Mouse (Mus musculus) adrenal gland, adult 2 months (tissue): ENCODE data around the gene Sympk. TPM values are rescaled to one million over a fixed set of nuclear protein-coding genes. Genes with fewer than 3 reads are reported as not detected.

ENCODE experiments used
- microRNA-seq, 2 experiments: library from miRNA; unstranded; fragments of <30 nt; microRNA quantifications; one replicate each; pipeline ENCODE4 v1.2.0; 2021
- polyA plus RNA-seq: library from polyadenylated mRNA; depleted of rRNA; stranded (reverse); fragments of >200 nt; gene quantifications from 2 replicates; pipeline ENCODE4 v1.2.3, GENCODE M21; 2012; rRNA removed
- total RNA-seq, 2 experiments: library from RNA; stranded (reverse); gene quantifications; 2 replicates each; pipeline ENCODE4 v1.2.3; 2021

Gene Sympk
- total and polyA plus RNA-seq, 3 experiments: 94.4 to 159 (median 103) TPM

Small RNA genes within 50 kb of the gene (microRNA-seq; reads per million reads assigned to microRNA genes)
- 0.83 to 2.2 reads per million in 2 experiments for gene Mir3100

Other genes starting within 250 kb of the Sympk start
- not detected for gene Psg19, start 225.9 kb upstream of the Sympk start, total RNA-seq
- not detected in 2 replicates for gene Psg19, start 225.9 kb upstream of the Sympk start, polyA plus RNA-seq
- not detected for gene Psg17, start 202.8 kb upstream of the Sympk start, total RNA-seq
- gene Psg17, start 202.8 kb upstream of the Sympk start, polyA plus RNA-seq: not detected in 2 replicates
- 1 to 10 TPM; 7.0 to 7.5 TPM for gene Mill2, start 184.4 kb upstream of the Sympk start, total RNA-seq
- 4.6 and 4.9 TPM in 2 replicates for gene Mill2, start 184.4 kb upstream of the Sympk start, polyA plus RNA-seq
- 1 to 10 TPM; 1.2 TPM for gene Pglyrp1, start 153.0 kb upstream of the Sympk start, total RNA-seq
- gene Pglyrp1, start 153.0 kb upstream of the Sympk start, polyA plus RNA-seq: 3.6 and 5.2 TPM in 2 replicates
- 10 to 100 TPM in 1 of 2 experiments, 1 to 10 TPM in 1; 10.0 to 10.1 TPM for gene Ccdc61, start 114.0 kb upstream of the Sympk start, total RNA-seq
- gene Ccdc61, start 114.0 kb upstream of the Sympk start, polyA plus RNA-seq: 28.5 and 30.2 TPM in 2 replicates
- 1 to 10 TPM; 3.5 to 4.6 TPM for gene Nova2, start 98.5 kb upstream of the Sympk start, total RNA-seq
- gene Nova2, start 98.5 kb upstream of the Sympk start, polyA plus RNA-seq: 1.7 and 1.9 TPM in 2 replicates
- not detected for gene Nanos2, start 37.0 kb upstream of the Sympk start, total RNA-seq
- gene Nanos2, start 37.0 kb upstream of the Sympk start, polyA plus RNA-seq: not detected in 2 replicates
- gene Mypop, start 33.1 kb upstream of the Sympk start, total RNA-seq: 10 to 100 TPM in 1 of 2 experiments, 1 to 10 TPM in 1; 8.9 to 16.8 TPM
- 36.5 and 39.8 TPM in 2 replicates for gene Mypop, start 33.1 kb upstream of the Sympk start, polyA plus RNA-seq
- 10 to 100 TPM; 36.8 to 44.3 TPM for gene Irf2bp1, start 20.3 kb upstream of the Sympk start, total RNA-seq
- gene Irf2bp1, start 20.3 kb upstream of the Sympk start, polyA plus RNA-seq: 74.8 and 78.3 TPM in 2 replicates
- not detected for gene Foxa3, start 839 bp upstream of the Sympk start, total RNA-seq
- 0.08 and 0.24 TPM in 2 replicates for gene Foxa3, start 839 bp upstream of the Sympk start, polyA plus RNA-seq
- not detected for gene Rsph6a, start 30.3 kb downstream of the Sympk start, total RNA-seq
- not detected in 2 replicates for gene Rsph6a, start 30.3 kb downstream of the Sympk start, polyA plus RNA-seq
- 10 to 100 TPM; 44.2 to 58.5 TPM for gene Dmwd, start 51.9 kb downstream of the Sympk start, total RNA-seq
- gene Dmwd, start 51.9 kb downstream of the Sympk start, polyA plus RNA-seq: 144 and 152 TPM in 2 replicates
- gene Dmpk, start 59.5 kb downstream of the Sympk start, total RNA-seq: 100 to 1,000 TPM; 130 to 142 TPM
- 743 and 836 TPM in 2 replicates for gene Dmpk, start 59.5 kb downstream of the Sympk start, polyA plus RNA-seq
- 10 to 100 TPM; 12.6 to 16.1 TPM for gene Six5, start 70.2 kb downstream of the Sympk start, total RNA-seq
- 77.3 and 86.0 TPM in 2 replicates for gene Six5, start 70.2 kb downstream of the Sympk start, polyA plus RNA-seq
- not detected for gene Gm4969, start 94.0 kb downstream of the Sympk start, total RNA-seq
- 0.04 TPM in 1 of 2 replicates, not detected in the other for gene Gm4969, start 94.0 kb downstream of the Sympk start, polyA plus RNA-seq
- 10 to 100 TPM; 11.9 to 12.8 TPM for gene Fbxo46, start 95.5 kb downstream of the Sympk start, total RNA-seq
- 12.8 and 13.5 TPM in 2 replicates for gene Fbxo46, start 95.5 kb downstream of the Sympk start, polyA plus RNA-seq
- 10 to 100 TPM; 14.0 to 21.2 TPM for gene Qpctl, start 124.9 kb downstream of the Sympk start, total RNA-seq
- gene Qpctl, start 124.9 kb downstream of the Sympk start, polyA plus RNA-seq: 24.6 and 26.3 TPM in 2 replicates
- 10 to 100 TPM; 78.3 to 93.6 TPM for gene Snrpd2, start 125.3 kb downstream of the Sympk start, total RNA-seq
- 5.3 and 7.9 TPM in 2 replicates for gene Snrpd2, start 125.3 kb downstream of the Sympk start, polyA plus RNA-seq
- under 1 TPM; 0.41 to 0.58 TPM for gene Gipr, start 141.8 kb downstream of the Sympk start, total RNA-seq
- gene Gipr, start 141.8 kb downstream of the Sympk start, polyA plus RNA-seq: 1.6 and 2.6 TPM in 2 replicates
- 10 to 100 TPM; 34.7 to 69.4 TPM for gene Eml2, start 152.0 kb downstream of the Sympk start, total RNA-seq
- 58.2 and 59.7 TPM in 2 replicates for gene Eml2, start 152.0 kb downstream of the Sympk start, polyA plus RNA-seq
- gene Gpr4, start 188.2 kb downstream of the Sympk start, total RNA-seq: 10 to 100 TPM in 1 of 2 experiments, 1 to 10 TPM in 1; 6.4 to 11.8 TPM
- 20.4 and 23.8 TPM in 2 replicates for gene Gpr4, start 188.2 kb downstream of the Sympk start, polyA plus RNA-seq
- 10 to 100 TPM; 31.2 to 43.5 TPM for gene Opa3, start 204.0 kb downstream of the Sympk start, total RNA-seq
- 30.2 and 32.3 TPM in 2 replicates for gene Opa3, start 204.0 kb downstream of the Sympk start, polyA plus RNA-seq
- 10 to 100 TPM; 45.8 to 55.8 TPM for gene Vasp, start 247.4 kb downstream of the Sympk start, total RNA-seq
- gene Vasp, start 247.4 kb downstream of the Sympk start, polyA plus RNA-seq: 136 and 143 TPM in 2 replicates